Mouse (Mus musculus): ENCODE results near the gene Gm16451.
"Not testable (repeated sequence)": the region's sequence is repeated elsewhere in the genome, so short reads cannot be mapped to it uniquely, and the experiment has no call there.

Gene Gm16451

DNA sequence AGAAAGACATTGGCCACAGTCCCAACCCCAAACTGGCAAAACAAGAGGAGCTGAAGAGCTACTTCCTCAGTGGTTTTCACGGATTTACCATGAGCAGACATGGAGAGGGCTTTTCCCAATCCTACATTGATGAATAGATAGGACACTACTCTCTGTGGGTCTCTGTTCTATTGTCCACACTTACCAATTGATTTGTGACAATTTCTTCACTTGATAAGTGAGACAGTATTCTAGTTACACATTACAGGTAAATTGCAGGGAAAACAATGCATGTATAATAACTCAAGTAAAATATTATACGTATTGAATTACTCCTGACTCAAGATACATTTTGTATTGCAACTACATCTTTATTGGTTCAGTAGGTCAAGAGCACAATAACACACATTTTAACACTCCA, at the start of gene Gm16451:
Gene Gm16451, minus strand, starts transcription at position 101 of the 400 bp plus-strand sequence.
- DNase-seq, result not testable (repeated sequence)

DNA sequence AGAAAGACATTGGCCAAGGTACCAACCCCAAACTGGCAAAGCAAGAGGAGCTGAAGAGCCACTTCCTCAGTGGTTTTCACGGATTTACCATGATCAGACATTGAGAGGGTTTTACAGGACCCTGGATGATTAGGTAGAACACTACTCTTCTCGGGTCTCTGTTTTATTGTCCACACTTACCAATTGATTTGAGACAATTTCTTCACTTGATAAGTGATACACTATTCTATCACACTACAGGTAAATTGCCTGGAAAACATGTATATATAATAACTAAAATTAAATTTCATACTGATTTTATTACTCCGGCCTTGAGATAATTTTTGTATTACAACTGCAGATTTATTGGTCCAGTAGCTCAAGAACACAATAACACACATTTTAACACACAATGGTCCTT, 45.9 kb upstream of the Gm16451 start, which contains the start of gene Vmn1r142:
Gene Vmn1r142, minus strand, starts transcription at position 101 of the 400 bp plus-strand sequence.
- DNase-seq, result not testable (repeated sequence)

DNA sequence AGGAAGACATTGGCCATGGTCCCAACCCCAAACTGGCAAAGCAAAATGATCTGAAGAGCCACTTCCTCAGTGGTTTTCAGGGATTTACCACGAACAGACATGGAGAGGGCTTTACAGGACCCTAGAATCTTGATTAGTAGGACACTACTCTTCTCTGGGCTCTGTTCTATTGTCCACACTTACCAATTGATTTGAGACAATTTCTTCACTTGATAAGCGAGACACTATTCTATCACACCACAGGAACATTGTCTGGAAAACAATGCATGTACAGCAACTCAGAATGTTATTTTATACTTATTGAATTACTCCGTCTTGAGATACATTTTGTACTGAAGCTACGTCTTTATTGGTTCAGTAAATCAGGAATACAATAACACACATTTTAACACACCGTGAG, 16.6 kb upstream of the Gm16451 start, which contains the start of gene Gm10666:
Gene Gm10666, minus strand, starts transcription at position 101 of the 400 bp plus-strand sequence.
- not testable (repeated sequence) for DNase-seq

DNA sequence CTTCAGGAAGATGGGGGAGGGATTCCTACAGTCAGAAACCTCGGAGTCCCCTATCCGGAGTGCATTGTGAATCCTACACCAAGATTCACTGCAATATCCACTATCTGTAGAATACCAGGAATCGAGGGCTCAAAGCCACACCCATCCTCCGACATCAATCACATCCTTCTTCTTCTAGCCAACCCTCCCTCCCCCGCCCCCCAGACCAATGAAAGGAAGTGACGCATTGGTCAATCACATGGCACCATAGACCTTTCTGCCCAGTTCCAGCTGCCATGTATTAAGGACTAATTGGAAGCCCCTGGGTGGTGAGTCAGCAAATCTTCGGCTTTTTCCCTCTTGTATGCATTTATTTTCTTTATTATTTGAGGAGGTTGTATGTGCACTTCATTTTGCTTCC, 49.3 kb downstream of the Gm16451 start, which contains the start of gene Vmn1r139:
Gene Vmn1r139, plus strand, starts transcription at position 301 of the 400 bp plus-strand sequence.
- not testable (repeated sequence) for DNase-seq

Measured in cerebellum, adult 8-10 months (tissue).